Mouse (Mus musculus) CH12.LX (cell line): ENCODE data around the gene Akp3. TPM values are rescaled to one million over a fixed set of nuclear protein-coding genes. Genes with fewer than 3 reads are reported as not detected.

ENCODE experiments used
- DNase-seq: peaks from one replicate; pipeline ENCODE4 v3.0.0-alpha.2; 2013; ENCODE audit errors: extremely low read depth
- H3K27ac ChIP-seq: 2 replicates; pipeline ENCODE4 v1.5.1; 2012; ENCODE audit warnings: low read depth, mild to moderate bottlenecking, control low read depth, moderate library complexity; ENCODE audit not compliant: insufficient read depth
- H3K27me3 ChIP-seq: replicated peaks from 2 replicates; pipeline ENCODE3; 2012; ENCODE audit warnings: inconsistent platforms
- H3K36me3 ChIP-seq, 2 experiments: replicated peaks in 1 of 2; 2 replicates each; pipeline versions ENCODE3 to v1.6.1; 2012; ENCODE audit warnings: inconsistent platforms in 1 of 2, low read length in 1 of 2, mild to moderate bottlenecking in 1 of 2, mixed read lengths in 1 of 2, moderate library complexity in 1 of 2; ENCODE audit not compliant: control insufficient read depth in 1 of 2, insufficient read depth in 1 of 2
- H3K4me1 ChIP-seq, 2 experiments: 2 replicates each; pipeline ENCODE4 v1.6.1; 2012; ENCODE audit warnings: inconsistent platforms in 1 of 2, moderate library complexity in 1 of 2; ENCODE audit not compliant: insufficient read depth in 2 of 2, control insufficient read depth in 1 of 2
- H3K4me2 ChIP-seq: 2 replicates; pipeline ENCODE4 v1.6.1; 2012; ENCODE audit warnings: low read depth, mild to moderate bottlenecking, control low read depth; ENCODE audit not compliant: poor library complexity, insufficient read depth, severe bottlenecking
- H3K4me3 ChIP-seq, 3 experiments: fragments of 150-350 bp in 1 of 3; sonication (generic) in 1 of 3; replicated peaks in 1 of 3; 2 replicates each; pipeline versions ENCODE3 to v1.5.1; 2011 to 2012; ENCODE audit warnings: low read depth in 2 of 3, low read length in 2 of 3, mild to moderate bottlenecking in 2 of 3, moderate library complexity in 2 of 3, control low read depth in 1 of 3, improper control_type of control experiment in 1 of 3, inconsistent platforms in 1 of 3, mixed read lengths in 1 of 3; ENCODE audit not compliant: poor library complexity in 1 of 3
- H3K79me2 ChIP-seq: replicated peaks from 2 replicates; pipeline ENCODE4 v1.6.1; 2012; ENCODE audit warnings: mild to moderate bottlenecking, moderate library complexity; ENCODE audit not compliant: control insufficient read depth, poor library complexity, insufficient read depth, severe bottlenecking; ENCODE audit errors: extremely low read depth
- H3K9ac ChIP-seq: 2 replicates; pipeline ENCODE4 v1.6.1; 2012; ENCODE audit warnings: low read depth, mild to moderate bottlenecking, control low read depth, moderate library complexity; ENCODE audit not compliant: insufficient read depth
- H3K9me3 ChIP-seq: replicated peaks from 2 replicates; pipeline ENCODE3; 2012; ENCODE audit warnings: low read length, inconsistent platforms, mixed read lengths
- CHD1 ChIP-seq: IDR thresholded peaks from 2 replicates; pipeline ENCODE4 v1.6.1; 2012; ENCODE audit warnings: low read depth, low read length, improper control_type of control experiment, inconsistent platforms
- EP300 ChIP-seq: IDR thresholded peaks from 2 replicates; pipeline ENCODE4 v1.6.1; 2011; ENCODE audit warnings: low read length, improper control_type of control experiment
- ETS1 ChIP-seq: conservative IDR thresholded peaks from 2 replicates; pipeline ENCODE4 v1.6.1; 2012; ENCODE audit warnings: low read depth, mild to moderate bottlenecking, inconsistent platforms, low read length, improper control_type of control experiment, moderate library complexity
- JUND ChIP-seq: conservative IDR thresholded peaks from 2 replicates; pipeline ENCODE4 v1.6.1; 2011; ENCODE audit warnings: low read depth, low read length, improper control_type of control experiment
- MAX ChIP-seq: IDR thresholded peaks from 2 replicates; pipeline ENCODE4 v1.6.1; 2011; ENCODE audit warnings: low read length, improper control_type of control experiment
- MAZ ChIP-seq: IDR thresholded peaks from 2 replicates; pipeline ENCODE4 v1.6.1; 2012; ENCODE audit warnings: low read depth, mild to moderate bottlenecking, inconsistent platforms, low read length, improper control_type of control experiment, moderate library complexity
- MYC ChIP-seq: IDR thresholded peaks from 2 replicates; pipeline ENCODE4 v1.6.1; 2011; ENCODE audit warnings: low read depth, mild to moderate bottlenecking, improper control_type of control experiment, low read length
- SMC3 ChIP-seq: IDR thresholded peaks from 2 replicates; pipeline ENCODE4 v1.6.1; 2011; ENCODE audit warnings: low read depth, low read length, improper control_type of control experiment
- ZNF384 ChIP-seq: IDR thresholded peaks from 2 replicates; pipeline ENCODE4 v1.6.1; 2012; ENCODE audit warnings: low read depth, low read length, improper control_type of control experiment, inconsistent platforms
- dilution Hi-C: fragments of 300-500 bp; cut with MboI; formaldehyde crosslinking; loops from 2 replicates; pipeline ENCODE4 v1.14.3; 2020; ENCODE audit warnings: low sequenced_read_pairs; ENCODE audit not compliant: extremely low pct_unique_long_range_greater_than_20kb, extremely low pct_ligation_motif_present
- in situ Hi-C: fragments of 300-500 bp; cut with MboI; formaldehyde crosslinking; loops from 3 replicates; pipeline ENCODE4 v1.14.3; 2019; ENCODE audit warnings: low sequenced_read_pairs, low pct_ligation_motif_present, low pct_unique_long_range_greater_than_20kb, mixed read lengths
- polyA plus RNA-seq: library from polyadenylated mRNA; unstranded; fragments of >175 nt; gene quantifications from 2 replicates; pipeline ENCODE4 v1.2.1, GENCODE M21; 2012; ENCODE audit warnings: low read depth; ENCODE audit not compliant: insufficient read length
- total RNA-seq, 2 experiments: library from RNA; depleted of rRNA; stranded (reverse); fragments of 300-350 nt in 1 of 2; fragments of >200 nt in 1 of 2; gene quantifications; 2 replicates each; pipeline ENCODE4 v1.2.3; 2012 to 2014

The Akp3 gene
- total and polyA plus RNA-seq, 3 experiments, result not detected

GRCm38 (mm10) chr1:87131803-87132202 lies 7.0 kb downstream of the Akp3 start:
- Histone ChIP-seq H3K4me3 (no peak overlapping the region), H3K27ac (no peak overlapping the region), H3K36me3 (no peaks in the 10 kb centered on the region), H3K9me3 (no peaks in the 10 kb centered on the region), H3K27me3 (peaks cover 4% of the 10 kb centered on the region), H3K79me2 (no peaks in the 10 kb centered on the region), H3K9ac (no peak overlapping the region)
- in situ Hi-C loops (no loop called here), dilution Hi-C loops (no loop called here)
- no peak for DNase-seq
- TF ChIP-seq MAZ, result no peak
- TF ChIP-seq, all 38 proteins: peak for 0
- no peaks in the 10 kb centered on the region for H3K4me1 ChIP-seq
- no peak overlapping the region for H3K4me2 ChIP-seq

- Histone ChIP-seq H3K36me3 (no peaks in the 10 kb centered on the region), H3K9me3 (no peaks in the 10 kb centered on the region), H3K9ac (no peak overlapping the region), H3K4me2 (no peak overlapping the region), H3K79me2 (no peaks in the 10 kb centered on the region), H3K27ac (no peak overlapping the region), H3K4me3 (no peak overlapping the region), H3K4me1 (peaks cover 3 to 16% of the 10 kb centered on the region in 2 experiments; a peak in 3 of 4 replicates), H3K27me3 (peaks cover 18% of the 10 kb centered on the region)
- no peak for DNase-seq
- in situ Hi-C loops, result no loop called here
- dilution Hi-C loops, result no loop called here
- TF ChIP-seq JUND (no peak), SMC3 (no peak), CHD1 (no peak), ZNF384 (no peak), MAZ (no peak)
Observed at GRCm38 (mm10) chr1:87141550-87141949, 16.8 kb downstream of the Akp3 start.

- no peak for DNase-seq
- peaks cover 26% of the 10 kb centered on the region for H3K27me3 ChIP-seq
- no peak for TF ChIP-seq MYC
- no peak for TF ChIP-seq ZNF384
- TF ChIP-seq MAX, result no peak
- 0 out of 2 replicates have a peak, but pooled peaks have one; percentile 18 for TF ChIP-seq ETS1
- TF ChIP-seq EP300, result no peak
- TF ChIP-seq, all 38 proteins: peak for 1
Observed at GRCm38 (mm10) chr1:87142456-87142855, 17.7 kb downstream of the Akp3 start.

More at GRCm38 (mm10) chr1:87142456-87142855, 17.7 kb downstream of the Akp3 start:
- Histone ChIP-seq H3K4me2 (no peak overlapping the region), H3K4me3 (no peak overlapping the region), H3K9me3 (no peaks in the 10 kb centered on the region), H3K27ac (no peak overlapping the region), H3K4me1 (peaks cover 3 to 16% of the 10 kb centered on the region in 2 experiments; a peak in 3 of 4 replicates), H3K9ac (no peak overlapping the region), H3K36me3 (no peaks in the 10 kb centered on the region), H3K79me2 (no peaks in the 10 kb centered on the region)
- dilution Hi-C loops, result no loop called here
- in situ Hi-C loops, result no loop called here
